Mouse (Mus musculus): ENCODE data around the gene Tnf.

Gene Tnf

GRCm38 (mm10) chr17:35201787-35202186 is at the start of gene Tnf:
Gene Tnf, minus strand, starts transcription at chr17:35202007.
- CTCF ChIA-PET = interaction anchor here (0.6 to 2.2 kb wide), 5 partner anchors 11 to 720 kb away, joined by 3 to 9 read pairs (median 5); partner anchors contain the start of gene Gm16181

GRCm38 (mm10) chr17:35251162-35251719 is 49.4 kb upstream of the Tnf start:
- CTCF ChIA-PET = interaction anchor here (1.0 kb wide), 1 partner anchor 23 kb away, joined by 5 read pairs; no protein-coding TSS in a partner anchor

- CTCF ChIA-PET = no interaction called here
Observed at GRCm38 (mm10) chr17:35250348-35251120, 48.7 kb upstream of the Tnf start.

GRCm38 (mm10) chr17:35249451-35250197 is 47.8 kb upstream of the Tnf start:
- CTCF ChIA-PET = no interaction called here

GRCm38 (mm10) chr17:35248986-35249385 is 47.2 kb upstream of the Tnf start:
- CTCF ChIA-PET = no interaction called here

GRCm38 (mm10) chr17:35247144-35247543 is 45.3 kb upstream of the Tnf start:
- CTCF ChIA-PET = interaction anchor here (0.7 to 2.0 kb wide), 2 partner anchors 28 to 910 kb away, joined by 4 to 8 read pairs; no protein-coding TSS in a partner anchor

GRCm38 (mm10) chr17:35245731-35246623 is 44.2 kb upstream of the Tnf start:
- CTCF ChIA-PET = interaction anchor here (0.6 to 2.0 kb wide), 4 partner anchors 9 to 206 kb away, joined by 3 to 8 read pairs (median 5); no protein-coding TSS in a partner anchor

GRCm38 (mm10) chr17:35244999-35245398 is 43.2 kb upstream of the Tnf start:
- CTCF ChIA-PET = no interaction called here

GRCm38 (mm10) chr17:35243086-35243485 is 41.3 kb upstream of the Tnf start:
- CTCF ChIA-PET = interaction anchor here (0.6 to 0.7 kb wide), 2 partner anchors 33 to 1161 kb away, joined by 3 read pairs; no protein-coding TSS in a partner anchor

GRCm38 (mm10) chr17:35242015-35242941 is 40.5 kb upstream of the Tnf start:
- CTCF ChIA-PET = interaction anchor here (0.6 to 1.2 kb wide), 3 partner anchors 15 to 1160 kb away, joined by 3 to 4 read pairs (median 3); no protein-coding TSS in a partner anchor

- CTCF ChIA-PET = interaction anchor here (0.8 to 1.2 kb wide), 2 partner anchors 16 to 31 kb away, joined by 3 to 4 read pairs; no protein-coding TSS in a partner anchor
Observed at GRCm38 (mm10) chr17:35241305-35242014, 39.7 kb upstream of the Tnf start, which contains the start of gene Ddx39b. Gene Ddx39b, plus strand, starts transcription at chr17:35241746.

- CTCF ChIA-PET = interaction anchor here (0.5 to 0.8 kb wide), 2 partner anchors 30 to 104 kb away, joined by 3 read pairs; no protein-coding TSS in a partner anchor
Observed at GRCm38 (mm10) chr17:35240384-35241304, 38.8 kb upstream of the Tnf start.

GRCm38 (mm10) chr17:35239700-35240099 is 37.9 kb upstream of the Tnf start:
- CTCF ChIA-PET = interaction anchor here (0.6 kb wide), 1 partner anchor 143 kb away, joined by 10 read pairs; no protein-coding TSS in a partner anchor

GRCm38 (mm10) chr17:35237504-35237903 is 35.7 kb upstream of the Tnf start:
- CTCF ChIA-PET = interaction anchor here (0.7 to 1.1 kb wide), 2 partner anchors 67 to 186 kb away, joined by 3 read pairs; no protein-coding TSS in a partner anchor

- CTCF ChIA-PET = interaction anchor here (0.7 to 1.1 kb wide), 2 partner anchors 67 to 185 kb away, joined by 3 read pairs; no protein-coding TSS in a partner anchor
Observed at GRCm38 (mm10) chr17:35236996-35237395, 35.2 kb upstream of the Tnf start.

- CTCF ChIA-PET = interaction anchor here (0.6 kb wide), 1 partner anchor 105 kb away, joined by 3 read pairs; the partner anchor contains the start of gene Apom
Observed at GRCm38 (mm10) chr17:35236390-35236746, 34.6 kb upstream of the Tnf start.

- CTCF ChIA-PET = interaction anchor here (0.6 to 1.1 kb wide), 4 partner anchors 51 to 104 kb away, joined by 3 to 5 read pairs (median 4); partner anchors contain the start of gene Apom
Observed at GRCm38 (mm10) chr17:35235614-35236389, 34.0 kb upstream of the Tnf start, which contains the start of gene Nfkbil1. Gene Nfkbil1, minus strand, starts transcription at chr17:35235792.
